Mouse (Mus musculus) thymus, postnatal 14 days (tissue): ENCODE results near the gene Clic5.

Experiments used
- DNase-seq: peaks from one replicate; pipeline ENCODE4 v3.0.0; 2021

The Clic5 gene

GRCm38 (mm10) chr17:44199158-44199557, 10.8 kb downstream of the Clic5 start:
- DNase-seq: no peak

GRCm38 (mm10) chr17:44202952-44203351, 14.6 kb downstream of the Clic5 start:
- no peak for DNase-seq

GRCm38 (mm10) chr17:44204787-44205186, 16.4 kb downstream of the Clic5 start:
- no peak for DNase-seq

DNA sequence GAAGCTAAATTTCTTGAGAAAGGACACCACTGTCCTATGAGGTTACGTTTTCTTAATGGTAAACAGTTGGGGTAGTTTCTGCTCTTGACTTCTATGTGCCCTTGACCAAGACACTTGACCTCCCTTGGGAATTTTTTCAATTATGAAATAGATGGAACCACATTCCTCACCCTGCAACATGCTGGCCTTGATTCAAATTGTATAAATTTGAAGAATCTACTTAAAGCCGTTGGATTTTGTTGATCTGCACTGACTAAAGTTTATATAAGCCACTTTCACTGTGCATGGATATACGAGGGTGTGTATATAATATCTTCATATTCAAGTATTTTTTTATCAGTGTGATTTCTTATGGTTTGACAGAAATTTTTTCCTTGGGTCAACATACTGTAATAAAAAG, 17.2 kb downstream of the Clic5 start:
- DNase-seq: no peak

- DNase-seq: no peak
These were observed 20.5 kb downstream of the Clic5 start for GRCm38 (mm10) chr17:44208900-44209299.

GRCm38 (mm10) chr17:44212960-44213619, 24.7 kb downstream of the Clic5 start:
- no peak for DNase-seq

GRCm38 (mm10) chr17:44215196-44215799, 26.9 kb downstream of the Clic5 start:
- no peak for DNase-seq

GRCm38 (mm10) chr17:44217185-44217584, 28.8 kb downstream of the Clic5 start:
- no peak for DNase-seq

DNA sequence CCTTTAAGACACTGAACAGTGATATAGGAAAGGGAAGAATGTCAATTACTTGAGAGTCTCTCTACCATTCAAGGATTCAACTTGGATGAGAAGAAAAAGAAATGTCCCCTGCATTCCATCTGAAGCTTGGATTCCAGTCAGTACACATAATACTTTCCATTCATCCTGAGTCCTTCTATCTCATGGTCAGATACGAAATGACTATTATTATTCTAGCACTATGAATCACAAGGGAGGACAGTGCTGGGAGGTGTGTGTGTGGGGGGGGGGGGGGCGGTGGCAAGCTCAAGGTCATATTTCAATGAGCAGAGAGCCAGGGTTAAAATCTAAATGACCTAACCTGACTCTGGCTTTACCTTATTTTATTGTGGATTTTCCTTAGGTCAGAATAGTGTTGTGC, 31.6 kb downstream of the Clic5 start:
- DNase-seq: no peak

DNA sequence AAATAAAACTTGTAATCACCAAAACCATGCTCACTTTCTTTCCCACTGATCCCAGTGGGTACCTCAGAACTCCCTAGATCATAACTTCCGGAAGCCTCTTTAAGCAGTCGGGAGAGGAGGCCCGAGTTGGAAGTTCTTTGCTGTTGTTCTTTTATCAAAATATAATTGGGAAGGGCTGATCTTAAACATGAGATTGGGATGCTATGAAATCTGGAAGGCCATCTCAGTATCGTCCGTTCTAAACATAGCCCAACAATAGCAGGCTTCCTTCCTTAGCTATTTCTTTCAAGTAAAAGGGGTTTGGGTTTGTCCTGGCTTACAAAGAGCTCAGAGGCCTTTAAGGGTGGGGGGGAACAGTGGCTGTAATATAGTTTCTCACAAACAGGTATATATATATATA, 40.0 kb downstream of the Clic5 start:
- no peak for DNase-seq

DNA sequence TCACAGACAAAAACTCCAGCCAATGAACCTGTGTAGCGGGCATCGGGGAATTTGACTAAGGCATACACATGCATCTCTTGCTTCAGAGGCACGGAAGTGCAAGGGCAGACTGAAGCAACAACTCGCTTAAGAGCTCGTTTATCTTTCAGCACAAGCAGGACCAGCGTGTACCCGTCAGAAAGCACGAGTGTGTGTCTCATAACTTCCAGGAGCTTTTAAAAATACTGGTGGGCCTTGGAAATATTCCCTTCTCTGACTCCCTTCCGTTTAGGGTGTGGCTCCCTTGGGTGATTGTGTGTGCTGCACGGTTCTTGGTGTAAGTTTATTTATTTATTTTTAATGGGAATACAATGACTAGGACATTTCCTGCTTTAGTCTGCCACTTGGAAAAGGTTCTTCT, 41.7 kb downstream of the Clic5 start:
- no peak for DNase-seq

DNA sequence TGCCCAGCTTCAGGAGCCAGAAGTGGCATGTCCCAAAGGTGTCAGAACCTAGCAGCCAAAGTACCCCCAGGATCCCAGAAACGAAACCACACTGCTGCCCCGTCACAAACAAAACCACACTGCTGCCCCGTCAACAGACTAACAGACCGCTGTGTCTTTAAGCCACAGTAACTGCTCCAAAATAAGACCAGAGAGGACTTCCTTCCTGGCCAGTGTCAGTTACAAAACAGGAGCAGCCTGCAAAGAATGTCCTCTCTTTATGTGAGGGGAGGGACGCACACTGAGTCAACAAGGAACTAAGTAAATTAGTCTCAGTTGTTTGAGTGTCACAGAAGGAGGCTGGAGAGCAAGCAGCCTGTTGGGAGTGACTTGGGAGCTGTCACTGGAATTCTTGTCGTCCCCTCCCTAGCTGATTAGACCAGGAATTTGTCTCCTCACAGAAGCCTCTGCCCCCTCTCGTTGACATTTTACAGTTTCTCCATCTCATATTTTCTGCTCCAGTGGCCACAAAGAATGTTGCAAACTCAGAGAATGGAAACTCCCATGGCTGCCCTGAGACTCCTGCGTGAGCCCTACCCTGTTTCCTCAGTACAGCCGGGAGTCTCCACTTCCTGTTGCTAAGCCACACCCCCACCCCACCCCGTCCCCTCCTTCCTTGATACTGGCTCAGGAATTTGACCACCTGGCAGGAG, 50.8 kb downstream of the Clic5 start:
- peak; percentile 24 for DNase-seq

DNA sequence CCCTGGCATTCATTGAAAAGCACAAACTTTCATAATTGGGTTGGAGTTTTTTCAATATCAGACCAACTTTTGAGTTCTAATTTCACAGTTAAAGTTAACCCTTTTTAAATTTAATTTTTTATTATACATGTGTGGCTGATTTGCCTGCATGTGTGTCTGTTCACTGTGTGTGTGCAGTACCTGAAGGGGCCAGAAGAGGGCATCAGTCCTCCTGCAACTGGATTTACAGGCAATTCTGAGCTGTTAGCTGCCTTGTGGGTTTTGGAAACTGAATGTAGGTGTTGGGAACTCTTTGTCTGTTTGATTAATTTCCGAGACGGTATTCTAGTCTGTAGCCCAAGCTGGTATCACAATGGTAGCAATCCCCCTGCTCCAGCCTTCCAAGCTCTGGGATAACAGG, 52.4 kb downstream of the Clic5 start:
- DNase-seq: no peak

DNA sequence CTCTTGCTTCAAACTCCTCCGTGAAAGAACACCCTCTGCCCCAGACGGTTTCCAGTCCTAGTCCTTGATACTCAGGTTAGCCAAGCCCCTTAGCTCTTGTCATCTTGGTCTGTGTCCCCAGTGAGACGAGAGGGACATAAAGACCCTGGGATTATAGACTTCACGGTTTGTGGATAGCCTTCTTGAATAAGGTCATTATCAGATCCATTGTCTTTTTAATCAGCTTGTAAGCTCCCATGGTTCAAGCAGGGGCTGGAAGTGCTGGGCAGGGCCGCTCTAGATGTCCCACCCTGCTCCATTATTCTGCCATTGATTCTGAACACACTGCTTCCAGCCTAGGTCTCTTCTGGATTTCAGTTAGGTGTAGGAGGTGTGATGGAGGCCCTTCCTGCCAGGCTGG, 55.7 kb downstream of the Clic5 start:
- DNase-seq: no peak

DNA sequence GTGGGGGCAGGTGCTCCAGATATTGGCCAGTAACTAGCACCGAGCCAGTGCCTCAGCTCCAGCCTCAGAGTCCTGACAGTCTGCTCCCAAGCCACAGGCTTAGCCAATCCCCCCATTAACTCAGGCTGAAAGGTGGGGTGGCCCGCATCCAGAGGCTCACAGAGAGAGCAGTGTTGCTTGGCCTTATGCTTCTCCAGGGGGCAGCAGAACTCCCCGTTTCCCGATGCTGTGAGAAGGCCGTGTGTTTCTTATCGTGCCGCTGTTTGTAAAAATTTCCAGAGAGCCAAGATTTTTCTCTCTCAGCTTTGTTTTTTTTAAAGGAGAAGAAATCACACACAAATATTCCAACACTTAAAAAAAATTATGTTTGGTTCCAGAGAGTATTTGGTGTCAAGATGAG, 56.2 kb downstream of the Clic5 start:
- DNase-seq: no peak

GRCm38 (mm10) chr17:44246153-44246700, 57.8 kb downstream of the Clic5 start:
- DNase-seq: no peak

GRCm38 (mm10) chr17:44249544-44249943, 61.2 kb downstream of the Clic5 start:
- no peak for DNase-seq

- DNase-seq: no peak
These were observed 64.3 kb downstream of the Clic5 start for GRCm38 (mm10) chr17:44252653-44253052.

GRCm38 (mm10) chr17:44254698-44255097, 66.3 kb downstream of the Clic5 start:
- no peak for DNase-seq

GRCm38 (mm10) chr17:44256583-44256982, 68.2 kb downstream of the Clic5 start:
- DNase-seq: peak; percentile 81

GRCm38 (mm10) chr17:44259245-44259644, 70.9 kb downstream of the Clic5 start:
- DNase-seq: peak; percentile 14

GRCm38 (mm10) chr17:44261594-44262202, 73.3 kb downstream of the Clic5 start:
- peak; percentile 46 for DNase-seq

GRCm38 (mm10) chr17:44270043-44270442, 81.7 kb downstream of the Clic5 start:
- DNase-seq: no peak

- DNase-seq: no peak
These were observed 83.0 kb downstream of the Clic5 start for GRCm38 (mm10) chr17:44271426-44271825.
